Mouse (Mus musculus) heart, embryonic 16.5 days (tissue): ENCODE results near the gene Larp4b. TPM values are rescaled to one million over a fixed set of nuclear protein-coding genes. Genes with fewer than 3 reads are reported as not detected.

Experiments
- ATAC-seq: fragments of 200-750 bp; cut with Nextera tagmentation; replicated peaks from 2 replicates; pipeline ENCODE4 v1.8.0; 2017; ENCODE audit warnings: moderate number of reproducible peaks; ENCODE audit not compliant: insufficient read depth, low FRiP score; ENCODE audit errors: extremely low read depth
- H3K27ac ChIP-seq: fragments of 300-500 bp; sonication (generic); 2 replicates; pipeline ENCODE4 v1.5.1; 2014; ENCODE audit warnings: mild to moderate bottlenecking, low read length, control low read depth, moderate library complexity
- H3K27me3 ChIP-seq: fragments of 300-500 bp; sonication (generic); 2 replicates; pipeline ENCODE4 v1.6.1; 2014; ENCODE audit warnings: low read length, mixed read lengths; ENCODE audit not compliant: control insufficient read depth, insufficient read depth
- H3K36me3 ChIP-seq: fragments of 300-500 bp; sonication (generic); 2 replicates; pipeline ENCODE4 v1.6.1; 2014; ENCODE audit not compliant: control insufficient read depth, insufficient read depth
- H3K4me1 ChIP-seq: fragments of 300-500 bp; sonication (generic); 2 replicates; pipeline ENCODE4 v1.6.1; 2014; ENCODE audit warnings: low read length, mixed read lengths; ENCODE audit not compliant: control insufficient read depth, insufficient read depth
- H3K4me2 ChIP-seq: fragments of 300-500 bp; sonication (generic); 2 replicates; pipeline ENCODE4 v1.6.1; 2014; ENCODE audit warnings: low read depth, mild to moderate bottlenecking, control low read depth, low read length
- H3K4me3 ChIP-seq: fragments of 300-500 bp; sonication (generic); 2 replicates; pipeline ENCODE4 v1.5.1; 2014; ENCODE audit warnings: mild to moderate bottlenecking, control low read depth, low read length
- H3K9ac ChIP-seq: fragments of 300-500 bp; sonication (generic); 2 replicates; pipeline ENCODE4 v1.6.1; 2014; ENCODE audit warnings: low read length, control low read depth
- H3K9me3 ChIP-seq: fragments of 300-500 bp; sonication (generic); replicated peaks from 2 replicates; pipeline ENCODE4 v1.6.1; 2016; ENCODE audit warnings: low read length; ENCODE audit not compliant: control insufficient read depth
- WGBS: fragments of 180-500 bp; shearing (Covaris S2); extraction: QIAGEN DNeasy Blood & Tissue Kit; methylation state at CpG from one replicate; pipeline ENCODE4 v1.1.7; 2014; 5-methylcytosine and 5-hydroxymethylcytosine counted together
- polyA plus RNA-seq: library from polyadenylated mRNA; unstranded; fragments of >200 nt; fragmentation: Nextera tagmentation; extraction: Ambion mirVana; gene quantifications from 2 replicates; pipeline ENCODE4 v1.2.1, GENCODE M21; 2015

Larp4b gene
- polyA plus RNA-seq, 1 experiment from 2014 or later = 27.0 TPM

DNA sequence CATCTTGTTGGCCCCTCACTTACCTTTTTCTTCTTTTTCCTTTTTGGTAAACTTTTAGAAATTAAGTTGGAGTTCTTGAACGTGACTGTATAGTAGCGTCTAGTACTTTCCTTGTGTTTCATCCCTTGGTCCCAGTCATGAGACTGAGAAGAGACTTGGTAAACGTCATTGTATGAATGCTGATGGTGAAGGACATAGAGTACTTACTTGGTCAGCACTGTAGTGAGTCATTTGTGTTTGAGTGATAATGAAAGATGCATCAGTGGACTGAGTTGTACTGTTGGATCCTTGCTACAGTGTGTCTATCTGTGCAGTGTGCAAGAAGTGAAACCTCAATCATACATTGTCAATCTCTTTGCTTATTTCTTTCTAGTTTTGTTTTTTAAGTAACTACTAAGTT lies 20.1 kb downstream of the Larp4b start:
- no peak overlapping the region for H3K4me2 ChIP-seq
- no peak overlapping the region for H3K4me3 ChIP-seq
- no peaks in the 10 kb centered on the region for H3K27me3 ChIP-seq
- H3K27ac ChIP-seq = no peak overlapping the region
- 86% methylated on average over 3 of the region's 3 CpGs for WGBS
- H3K36me3 ChIP-seq = 0 out of 2 replicates have a peak, but pooled peaks cover 2% of the 10 kb centered on the region
- no peak for ATAC-seq
- H3K9me3 ChIP-seq = no peaks in the 10 kb centered on the region
- H3K4me1 ChIP-seq = peaks cover 9% of the 10 kb centered on the region
- H3K9ac ChIP-seq = no peak overlapping the region

DNA sequence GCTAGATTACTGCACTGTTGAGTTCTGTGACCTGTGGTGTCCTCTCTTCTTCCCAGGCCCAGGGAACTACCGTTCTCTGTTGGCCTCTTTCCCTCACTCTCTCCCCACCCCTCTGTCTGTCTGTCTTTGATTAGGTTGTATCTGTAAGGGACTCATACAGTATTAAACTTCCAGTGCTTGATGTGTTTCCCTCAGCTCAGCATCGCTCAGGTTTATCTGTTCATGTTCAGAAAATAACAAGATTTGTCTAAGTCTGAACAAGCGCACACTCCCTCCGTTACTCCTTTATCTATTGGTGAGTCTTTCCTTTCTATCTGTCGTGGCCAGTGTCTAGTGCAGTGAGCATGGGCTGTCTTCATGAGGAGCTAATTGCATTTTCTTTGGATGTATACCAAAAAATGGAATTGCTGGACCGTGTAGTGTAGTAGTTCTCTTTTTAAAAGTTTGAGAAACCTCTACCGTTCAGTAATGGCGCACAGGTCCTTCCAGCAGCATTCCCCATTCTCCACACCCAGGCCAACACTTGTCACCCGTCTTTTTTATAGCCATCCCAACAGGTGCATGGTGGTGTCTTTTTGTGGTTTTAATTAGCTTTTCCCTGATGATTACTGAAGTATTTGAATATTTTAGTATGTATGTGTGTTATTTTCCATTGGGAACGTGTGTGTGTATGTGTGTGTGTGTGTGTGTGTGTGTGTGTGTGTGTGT lies 27.3 kb downstream of the Larp4b start:
- Histone ChIP-seq H3K27me3 (no peaks in the 10 kb centered on the region), H3K9ac (no peak overlapping the region), H3K9me3 (no peaks in the 10 kb centered on the region), H3K4me1 (peaks cover 24% of the 10 kb centered on the region), H3K36me3 (peaks cover 21% of the 10 kb centered on the region), H3K4me3 (no peak overlapping the region), H3K27ac (no peak overlapping the region; the same call in 1 of the 2 replicates), H3K4me2 (no peak overlapping the region)
- WGBS = 78% methylated on average over 10 of the region's 10 CpGs
- ATAC-seq = no peak

DNA sequence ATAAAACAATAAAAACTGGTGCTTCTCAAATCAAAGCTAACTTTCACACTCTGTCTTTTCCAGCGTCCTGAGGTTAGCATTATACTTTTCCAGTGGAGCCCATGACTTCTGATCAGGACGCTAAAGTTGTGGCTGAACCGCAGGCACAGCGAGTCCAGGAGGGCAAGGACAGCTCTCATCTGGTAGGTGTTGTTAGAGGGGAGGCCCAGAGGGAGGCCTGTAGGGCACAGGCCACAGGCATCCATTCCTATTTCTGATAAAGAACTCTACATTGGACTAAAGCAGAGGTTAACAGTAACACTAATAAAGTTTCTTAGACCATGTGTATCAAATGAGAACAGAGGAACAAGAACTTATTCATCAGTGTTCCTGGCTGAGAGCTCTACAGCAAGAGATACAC lies 28.4 kb downstream of the Larp4b start:
- no peak overlapping the region for H3K4me2 ChIP-seq
- no peaks in the 10 kb centered on the region for H3K9me3 ChIP-seq
- no peak overlapping the region for H3K9ac ChIP-seq
- no peak for ATAC-seq
- H3K27ac ChIP-seq = no peak overlapping the region
- 63% methylated on average over 4 of the region's 4 CpGs for WGBS
- peaks cover 18% of the 10 kb centered on the region for H3K4me1 ChIP-seq
- no peaks in the 10 kb centered on the region for H3K27me3 ChIP-seq
- no peak overlapping the region for H3K4me3 ChIP-seq
- peaks cover 21% of the 10 kb centered on the region for H3K36me3 ChIP-seq

DNA sequence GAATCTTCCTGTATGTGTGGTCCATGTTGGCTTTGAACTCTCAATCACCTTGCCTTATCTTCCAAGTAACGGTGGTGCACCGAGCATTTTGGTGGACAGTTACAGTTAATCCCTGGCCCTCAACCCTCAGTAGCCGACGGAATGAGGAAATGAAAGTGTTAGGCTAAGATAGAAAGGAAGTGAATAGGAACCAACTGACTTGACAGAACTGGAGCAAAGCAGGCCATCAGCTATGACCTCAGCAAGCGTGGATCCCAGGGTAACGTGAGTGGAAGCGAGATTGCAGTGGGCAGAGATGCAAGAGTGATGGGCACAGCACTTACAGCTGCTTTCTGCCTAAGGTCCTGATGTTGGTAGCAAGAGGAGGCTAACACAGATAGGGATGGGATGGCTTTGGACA lies 31.5 kb downstream of the Larp4b start:
- peaks cover 32% of the 10 kb centered on the region for H3K36me3 ChIP-seq
- no peak overlapping the region for H3K9ac ChIP-seq
- peaks cover 28% of the 10 kb centered on the region for H3K4me1 ChIP-seq
- H3K4me3 ChIP-seq = no peak overlapping the region
- ATAC-seq = no peak
- no peaks in the 10 kb centered on the region for H3K9me3 ChIP-seq
- 75% methylated on average over 7 of the region's 7 CpGs for WGBS
- H3K27me3 ChIP-seq = no peaks in the 10 kb centered on the region
- H3K4me2 ChIP-seq = no peak overlapping the region
- no peak overlapping the region for H3K27ac ChIP-seq

DNA sequence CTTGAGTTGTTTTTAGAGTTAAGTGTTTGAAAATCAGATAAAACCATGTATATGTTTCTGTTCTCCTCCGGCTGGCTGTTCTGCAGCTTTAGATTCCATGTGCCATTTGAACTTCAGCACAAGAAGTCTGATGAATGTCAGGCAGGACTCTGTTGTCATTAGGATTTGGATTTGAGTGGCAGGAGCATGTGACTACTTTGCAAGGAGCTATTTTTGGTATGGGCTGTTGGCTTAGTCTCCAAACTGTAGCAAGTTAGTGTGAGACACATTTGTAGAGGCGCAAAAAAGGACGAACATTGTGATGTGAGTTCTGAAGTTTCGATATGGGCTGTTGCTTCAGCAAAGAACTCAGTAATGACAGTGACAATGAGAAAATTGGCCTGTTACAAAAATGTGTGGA lies 34.0 kb downstream of the Larp4b start:
- peak overlapping the region; percentile 50 for H3K4me3 ChIP-seq
- peak overlapping the region; percentile 52 for H3K4me2 ChIP-seq
- H3K36me3 ChIP-seq = peaks cover 38% of the 10 kb centered on the region
- WGBS = 42% methylated on average over 4 of the region's 4 CpGs
- no peaks in the 10 kb centered on the region for H3K9me3 ChIP-seq
- ATAC-seq = peak; percentile 83
- H3K4me1 ChIP-seq = peaks cover 22% of the 10 kb centered on the region
- peak overlapping the region; percentile 62 for H3K9ac ChIP-seq
- no peaks in the 10 kb centered on the region for H3K27me3 ChIP-seq
- H3K27ac ChIP-seq = peak overlapping the region; percentile 91

DNA sequence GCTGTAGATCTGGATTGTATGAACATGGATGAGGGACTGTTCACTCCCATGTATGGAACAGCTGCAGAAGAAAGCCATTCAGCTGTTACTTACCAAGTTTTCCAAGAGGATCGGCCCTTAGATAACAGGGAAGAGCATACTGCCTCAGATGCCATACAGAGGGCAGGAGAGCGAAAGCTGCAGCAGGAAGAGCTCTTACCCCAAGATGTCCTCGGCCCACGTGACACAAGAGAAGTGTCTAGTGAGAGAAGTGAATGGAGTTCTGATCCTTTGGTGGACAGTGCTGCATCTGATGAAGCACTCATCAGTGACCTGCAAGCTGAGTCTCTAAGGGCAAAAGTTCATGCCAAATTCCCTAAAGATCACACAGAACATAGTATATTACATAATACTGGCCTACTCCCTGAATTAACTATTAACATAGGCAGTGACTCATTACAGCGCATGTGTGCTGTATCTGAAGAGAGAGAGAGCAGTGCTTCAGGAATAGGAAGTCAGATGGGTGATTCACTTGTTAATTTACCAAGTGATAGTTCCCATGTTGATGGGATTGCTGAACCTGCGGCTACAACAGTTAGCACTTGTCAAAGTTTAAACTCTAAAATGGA lies 35.1 kb downstream of the Larp4b start:
- peak overlapping the region; percentile 50 for H3K4me3 ChIP-seq
- peak overlapping the region; percentile 11; the same call in 1 of the 2 replicates for H3K9ac ChIP-seq
- H3K4me2 ChIP-seq = peak overlapping the region; percentile 52

DNA sequence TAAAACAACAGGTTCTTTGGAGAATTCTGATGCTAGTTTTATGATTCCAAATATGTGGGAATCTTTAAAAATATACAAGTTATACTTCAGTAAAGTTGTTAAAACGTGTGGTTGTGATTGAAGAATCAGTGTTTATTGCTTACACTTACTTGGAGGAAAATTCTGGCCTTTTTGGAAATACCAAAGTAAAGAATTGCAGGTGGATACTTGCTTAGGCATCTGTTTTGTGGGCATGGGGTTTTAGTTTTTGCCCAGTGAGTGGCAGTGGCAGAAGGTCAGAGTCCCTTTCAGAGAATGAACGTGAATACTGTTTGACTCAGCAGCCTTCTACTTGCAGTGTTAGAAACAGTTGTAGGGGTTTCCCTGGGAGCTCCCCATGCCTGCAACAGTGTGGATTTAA lies 40.7 kb downstream of the Larp4b start:
- H3K4me3 ChIP-seq = no peak overlapping the region
- no peak overlapping the region for H3K27ac ChIP-seq
- H3K4me2 ChIP-seq = no peak overlapping the region
- no peak overlapping the region for H3K9ac ChIP-seq
- H3K9me3 ChIP-seq = no peaks in the 10 kb centered on the region
- 89% methylated on average over 2 of the region's 2 CpGs for WGBS
- H3K27me3 ChIP-seq = no peaks in the 10 kb centered on the region
- peaks cover 24% of the 10 kb centered on the region for H3K36me3 ChIP-seq
- ATAC-seq = no peak
- H3K4me1 ChIP-seq = peaks cover 14% of the 10 kb centered on the region

More for the DNA sequence above, 35.1 kb downstream of the Larp4b start:
- H3K27me3 ChIP-seq = no peaks in the 10 kb centered on the region
- peak overlapping the region; percentile 91 for H3K27ac ChIP-seq
- peaks cover 30% of the 10 kb centered on the region for H3K36me3 ChIP-seq
- 0 out of 2 replicates have a peak, but pooled peaks have one; percentile 24 for ATAC-seq
- no peaks in the 10 kb centered on the region for H3K9me3 ChIP-seq
- peaks cover 24% of the 10 kb centered on the region for H3K4me1 ChIP-seq
- 70% methylated on average over 6 of the region's 6 CpGs for WGBS

DNA sequence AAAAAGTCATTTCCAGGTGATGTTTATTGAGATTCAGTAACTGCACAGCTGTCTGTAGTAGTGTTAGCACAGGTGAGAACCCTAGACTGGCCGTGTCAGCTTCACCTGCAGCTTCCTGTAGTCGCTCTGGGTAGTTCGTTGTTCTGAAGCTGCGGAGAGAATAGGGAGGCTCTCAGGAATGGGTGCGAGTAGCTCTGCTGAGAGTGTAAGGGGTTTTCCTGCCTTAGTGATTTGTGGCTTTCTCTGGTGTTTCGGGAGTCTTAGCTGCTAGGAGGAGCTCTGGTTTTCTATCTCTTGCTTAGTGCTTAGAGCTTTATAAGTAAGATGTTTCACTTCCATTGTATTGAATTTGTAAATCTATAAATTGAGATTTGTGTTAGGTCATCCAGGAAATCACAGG lies 42.4 kb downstream of the Larp4b start:
- ATAC-seq = no peak
- H3K4me2 ChIP-seq = no peak overlapping the region
- no peak overlapping the region for H3K9ac ChIP-seq
- peaks cover 4% of the 10 kb centered on the region; the same call in 1 of the 2 replicates for H3K4me1 ChIP-seq
- H3K9me3 ChIP-seq = no peaks in the 10 kb centered on the region
- no peak overlapping the region for H3K4me3 ChIP-seq
- no peaks in the 10 kb centered on the region for H3K27me3 ChIP-seq
- H3K27ac ChIP-seq = no peak overlapping the region
- 81% methylated on average over 6 of the region's 6 CpGs for WGBS
- H3K36me3 ChIP-seq = peaks cover 21% of the 10 kb centered on the region

DNA sequence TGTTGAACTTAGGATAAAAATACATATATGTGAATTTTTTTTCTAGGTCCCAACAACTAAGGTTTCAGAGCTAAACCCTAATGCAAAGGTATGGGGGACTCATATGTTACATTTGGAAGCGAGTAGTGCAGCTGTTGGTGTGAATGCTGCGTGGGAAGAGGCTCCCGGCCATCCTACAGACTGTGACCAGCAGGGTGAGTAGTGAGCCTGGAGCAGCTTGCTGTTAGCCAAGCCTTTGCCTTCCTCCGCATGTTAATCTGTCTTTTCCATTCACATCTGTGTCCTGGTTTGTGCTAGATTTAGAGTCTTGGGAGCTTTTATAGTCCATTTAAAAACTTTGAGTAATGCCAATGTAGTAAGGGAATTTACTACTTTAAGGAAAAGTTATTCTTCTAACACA lies 43.1 kb downstream of the Larp4b start:
- no peaks in the 10 kb centered on the region for H3K27me3 ChIP-seq
- H3K27ac ChIP-seq = no peak overlapping the region
- peaks cover 2% of the 10 kb centered on the region; the same call in 1 of the 2 replicates for H3K4me1 ChIP-seq
- H3K4me2 ChIP-seq = no peak overlapping the region
- H3K9me3 ChIP-seq = no peaks in the 10 kb centered on the region
- no peak overlapping the region for H3K4me3 ChIP-seq
- ATAC-seq = no peak
- peaks cover 25% of the 10 kb centered on the region for H3K36me3 ChIP-seq
- no peak overlapping the region for H3K9ac ChIP-seq
- 73% methylated on average over 4 of the region's 4 CpGs for WGBS
